Mouse (Mus musculus) liver, postnatal 0 days (tissue): ENCODE results near the gene Chrnb1. TPM values are rescaled to one million over a fixed set of nuclear protein-coding genes. Genes with fewer than 3 reads are reported as not detected.

Source experiments
- ATAC-seq: fragments of 200-750 bp; cut with Nextera tagmentation; 2 replicates; pipeline ENCODE4 v1.8.0; 2017; ENCODE audit warnings: mild to moderate bottlenecking, moderate library complexity
- DNase-seq: peaks from one replicate; pipeline ENCODE4 v3.0.0-alpha.2; 2016
- H3K27ac ChIP-seq: fragments of 300-500 bp; sonication (generic); 2 replicates; pipeline ENCODE4 v1.5.1; 2014; ENCODE audit warnings: antibody characterized with exemption, moderate library complexity, mild to moderate bottlenecking, low read depth
- H3K27me3 ChIP-seq: fragments of 300-500 bp; sonication (generic); 2 replicates; pipeline ENCODE4 v1.6.1; 2014; ENCODE audit warnings: low read length, control low read depth, mixed read lengths; ENCODE audit not compliant: insufficient read depth
- H3K36me3 ChIP-seq: fragments of 300-500 bp; sonication (generic); replicated peaks from 2 replicates; pipeline ENCODE4 v1.6.1; 2014; ENCODE audit warnings: mild to moderate bottlenecking, control low read depth, low read length, moderate library complexity, mixed read lengths; ENCODE audit not compliant: insufficient read depth
- H3K4me1 ChIP-seq: fragments of 300-500 bp; sonication (generic); 2 replicates; pipeline ENCODE4 v1.6.1; 2014; ENCODE audit warnings: antibody characterized with exemption, mild to moderate bottlenecking, control low read depth; ENCODE audit not compliant: insufficient read depth
- H3K4me2 ChIP-seq: fragments of 300-500 bp; sonication (generic); 2 replicates; pipeline ENCODE4 v1.6.1; 2014; ENCODE audit warnings: low read depth, mild to moderate bottlenecking, low read length, moderate library complexity, mixed read lengths
- H3K4me3 ChIP-seq: fragments of 300-500 bp; sonication (generic); 2 replicates; pipeline ENCODE4 v1.5.1; 2014; ENCODE audit warnings: low read depth, low read length
- H3K9ac ChIP-seq: fragments of 300-500 bp; sonication (generic); replicated peaks from 2 replicates; pipeline ENCODE4 v1.6.1; 2014; ENCODE audit warnings: mild to moderate bottlenecking, moderate library complexity
- H3K9me3 ChIP-seq: fragments of 300-500 bp; sonication (generic); 2 replicates; pipeline ENCODE4 v1.6.1; 2016; ENCODE audit warnings: mild to moderate bottlenecking, control low read depth, low read length, mixed read lengths
- CTCF ChIP-seq: sonication (generic); IDR thresholded peaks from 2 replicates; pipeline ENCODE4 v1.5.1; 2016; ENCODE audit warnings: antibody characterized with exemption, low read depth
- EP300 ChIP-seq: IDR thresholded peaks from 2 replicates; pipeline ENCODE4 v1.6.1; 2016; ENCODE audit warnings: antibody characterized with exemption, low read depth, mild to moderate bottlenecking
- WGBS: fragments of 180-500 bp; shearing (Covaris S2); extraction: QIAGEN DNeasy Blood & Tissue Kit; methylation state at CpG from one replicate; pipeline ENCODE4 v1.1.7; 2014; ENCODE audit not compliant: insufficient replicate concordance; 5-methylcytosine and 5-hydroxymethylcytosine counted together
- polyA plus RNA-seq: library from polyadenylated mRNA; unstranded; fragments of >200 nt; fragmentation: Nextera tagmentation; extraction: Ambion mirVana; gene quantifications from 2 replicates; pipeline ENCODE4 v1.2.1, GENCODE M21; 2015

Chrnb1 gene
- polyA plus RNA-seq, 1 experiment from 2014 or later: 0.73 TPM

DNA sequence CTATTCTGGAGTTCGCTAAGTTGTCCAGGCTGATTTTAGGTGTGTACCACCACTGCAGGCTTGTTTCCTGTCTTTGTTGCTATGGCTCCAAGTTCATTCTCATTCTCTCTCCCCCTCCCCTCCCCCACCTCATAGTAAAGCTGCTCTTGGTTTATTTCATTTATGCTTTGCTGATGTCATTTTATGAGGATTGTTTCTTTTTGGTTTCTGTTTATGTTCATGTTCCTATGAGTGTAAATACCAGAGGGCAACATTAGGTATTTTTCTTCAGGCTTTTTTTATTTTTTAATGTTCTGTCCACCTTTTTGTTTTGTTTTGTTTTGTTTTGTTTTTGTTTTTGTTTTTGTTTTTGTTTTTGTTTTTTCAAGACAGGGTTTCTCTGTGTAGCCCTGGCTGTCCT, 33.9 kb downstream of the Chrnb1 start, which contains the start of gene Slc35g3:
TSS of gene Slc35g3 (minus strand) at position 101 of the 400 bp plus-strand sequence.
- Histone ChIP-seq H3K27ac (no peak within 1 kb of the TSS), H3K4me3 (no peak within 1 kb of the TSS), H3K4me1 (peaks cover 23% of the 10 kb centered on the region), H3K27me3 (no peaks in the 10 kb centered on the region), H3K36me3 (no peaks in the 10 kb centered on the region), H3K4me2 (no peak within 1 kb of the TSS), H3K9me3 (no peaks in the 10 kb centered on the region), H3K9ac (no peak within 1 kb of the TSS)
- DNase-seq: no peak
- no peak for TF ChIP-seq CTCF
- TF ChIP-seq EP300: no peak
- ATAC-seq: no peak
- WGBS: 62% methylated on average over 1 of the region's 1 CpGs

DNA sequence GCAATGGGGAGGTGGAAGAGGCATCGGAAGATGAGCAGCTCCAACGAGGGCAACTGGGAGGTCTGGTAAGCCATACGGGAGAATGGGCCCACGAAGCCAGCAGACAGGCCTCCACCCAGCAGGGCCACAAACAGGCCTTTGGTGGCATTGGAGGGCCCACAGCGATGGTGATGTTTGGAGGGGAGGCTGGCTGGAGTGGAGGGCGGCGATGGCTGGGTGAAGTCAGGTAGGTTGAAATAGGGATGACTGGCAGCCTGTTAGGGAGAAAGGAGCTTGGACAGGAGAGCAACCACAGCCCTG, 34.9 kb downstream of the Chrnb1 start:
- DNase-seq: no peak
- no peak overlapping the region for H3K4me2 ChIP-seq
- no peaks in the 10 kb centered on the region for H3K9me3 ChIP-seq
- H3K36me3 ChIP-seq: no peaks in the 10 kb centered on the region
- TF ChIP-seq CTCF (no peak), EP300 (no peak)
- H3K9ac ChIP-seq: no peak overlapping the region
- ATAC-seq: no peak
- peaks cover 28% of the 10 kb centered on the region for H3K4me1 ChIP-seq
- 93% methylated on average over 7 of the region's 7 CpGs for WGBS
- no peak overlapping the region for H3K27ac ChIP-seq
- no peak overlapping the region for H3K4me3 ChIP-seq
- no peaks in the 10 kb centered on the region for H3K27me3 ChIP-seq

DNA sequence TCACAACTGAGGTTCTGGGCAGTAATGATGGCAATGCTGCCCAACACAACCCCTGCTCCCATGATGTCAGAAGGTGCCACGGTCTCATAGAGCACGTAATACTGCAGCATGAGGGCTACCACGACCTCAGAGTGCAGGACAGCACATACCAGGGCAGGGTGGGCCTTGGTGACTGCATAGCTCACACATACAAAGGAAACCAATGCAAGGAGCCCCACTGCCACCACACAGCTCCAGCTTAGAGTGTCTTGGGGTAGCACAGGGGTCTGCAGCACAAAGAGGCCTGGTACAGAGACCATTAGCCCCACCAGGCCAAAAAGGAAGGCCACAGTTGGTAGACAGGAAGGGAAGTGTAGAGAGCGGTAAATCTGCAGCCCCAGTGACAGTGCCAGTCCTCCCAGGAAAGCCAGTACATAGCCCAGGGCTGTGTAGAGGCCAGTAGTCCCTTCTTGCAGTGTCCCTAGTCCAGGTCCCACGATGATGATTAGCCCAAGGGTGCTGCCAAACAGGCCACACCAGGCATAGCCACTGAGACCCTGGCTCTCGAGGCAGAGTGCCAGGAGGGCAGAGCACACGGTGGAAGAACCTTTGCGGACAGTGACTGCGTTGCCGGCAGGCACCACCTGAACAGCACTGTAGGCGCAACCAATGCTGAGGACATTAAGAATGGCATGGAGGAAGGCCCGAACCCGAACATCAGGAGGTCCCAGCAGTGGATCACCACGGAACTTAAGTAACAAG, 35.4 kb downstream of the Chrnb1 start:
- TF ChIP-seq EP300 (no peak), CTCF (no peak)
- Histone ChIP-seq H3K9ac (no peak overlapping the region), H3K4me2 (peak overlapping the region; percentile 96), H3K9me3 (no peaks in the 10 kb centered on the region), H3K27ac (0 out of 2 replicates have a peak overlapping the region, but pooled peaks have one; percentile 95), H3K36me3 (no peaks in the 10 kb centered on the region), H3K4me1 (peaks cover 30% of the 10 kb centered on the region), H3K27me3 (no peaks in the 10 kb centered on the region), H3K4me3 (peak overlapping the region; percentile 71)
- ATAC-seq (no peak), DNase-seq (no peak)
- WGBS: 79% methylated on average over 14 of the region's 14 CpGs

DNA sequence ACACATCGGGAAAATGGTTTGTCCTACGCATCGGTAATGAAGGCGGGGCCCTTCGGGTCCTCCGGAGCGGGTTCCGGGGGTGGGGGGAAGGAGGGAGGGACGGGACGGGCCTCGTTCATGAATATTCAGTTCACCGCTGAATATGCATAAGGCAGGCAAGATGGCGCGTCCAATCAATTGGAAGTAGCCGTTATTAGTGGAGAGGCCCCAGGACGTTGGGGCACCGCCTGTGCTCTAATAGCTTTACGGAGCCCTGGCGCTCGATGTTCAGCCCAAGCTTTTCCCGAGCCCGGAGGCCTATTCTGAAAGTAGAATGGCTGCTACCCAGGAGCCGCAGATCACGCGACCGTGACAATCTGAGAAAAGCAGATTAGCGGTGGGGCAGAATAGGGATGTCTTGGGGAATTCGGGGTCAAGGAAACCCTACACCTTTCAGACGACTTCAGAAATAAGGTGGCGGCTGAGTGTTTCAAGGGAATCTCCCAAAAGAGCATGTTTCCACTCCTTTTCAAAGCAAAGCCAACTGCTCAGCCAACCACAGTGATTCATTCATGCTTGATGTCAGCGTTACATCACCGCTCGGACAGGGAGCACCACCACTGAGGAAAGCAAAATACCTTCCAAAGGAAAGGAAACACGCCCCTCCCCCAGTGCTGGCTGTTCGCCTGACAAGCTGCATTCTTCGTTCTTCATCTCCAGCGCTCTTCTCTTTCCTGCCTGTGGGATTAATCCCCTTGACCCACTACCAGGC, 36.6 kb downstream of the Chrnb1 start:
- Histone ChIP-seq H3K27ac (peak overlapping the region; percentile 95), H3K4me3 (peak overlapping the region; percentile 71), H3K4me1 (peaks cover 31% of the 10 kb centered on the region), H3K4me2 (peak overlapping the region; percentile 96), H3K9ac (peak overlapping the region; percentile 88), H3K9me3 (no peaks in the 10 kb centered on the region), H3K36me3 (no peaks in the 10 kb centered on the region), H3K27me3 (no peaks in the 10 kb centered on the region)
- under 1% methylated on average over 37 of the region's 37 CpGs for WGBS
- ATAC-seq: peak; percentile 85
- peak; percentile 92 for DNase-seq
- TF ChIP-seq EP300 (no peak), CTCF (no peak)

DNA sequence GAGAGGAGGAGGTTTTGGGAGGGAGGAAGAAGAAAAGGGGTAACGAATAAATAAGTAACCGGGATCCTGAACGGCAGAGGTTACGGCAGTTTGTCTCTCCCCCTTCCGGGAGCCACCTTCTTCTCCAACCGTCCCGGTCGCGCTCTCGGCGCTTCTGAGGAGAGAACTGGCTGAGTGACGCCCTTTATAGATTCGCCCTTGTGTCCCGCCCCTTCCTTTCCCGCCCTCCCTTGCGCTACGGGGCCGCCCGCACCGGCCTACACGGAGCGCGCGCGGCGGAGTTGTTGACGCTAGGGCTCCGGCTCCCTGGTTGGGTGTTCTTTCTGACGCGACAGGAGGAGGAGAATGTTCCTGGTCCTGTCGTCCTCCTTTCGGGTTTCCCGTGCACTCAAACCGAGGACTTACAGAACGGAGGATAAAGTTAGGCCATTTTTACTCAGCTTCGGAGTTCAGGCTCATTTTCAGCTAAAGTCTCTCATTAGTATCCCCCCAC, 37.2 kb downstream of the Chrnb1 start, which contains the start of gene Polr2a:
TSS of gene Polr2a (minus strand) at position 160 of the 493 bp plus-strand sequence.
- peak within 1 kb of the TSS; percentile 95 for H3K27ac ChIP-seq
- peaks cover 31% of the 10 kb centered on the region for H3K4me1 ChIP-seq
- peak; percentile 93 for ATAC-seq
- no peaks in the 10 kb centered on the region for H3K27me3 ChIP-seq
- peak within 1 kb of the TSS; percentile 71 for H3K4me3 ChIP-seq
- H3K9ac ChIP-seq: peak within 1 kb of the TSS; percentile 88
- TF ChIP-seq CTCF: no peak
- peak; percentile 80 for TF ChIP-seq EP300
- peak within 1 kb of the TSS; percentile 96 for H3K4me2 ChIP-seq
- 0% methylated on average over 35 of the region's 36 CpGs for WGBS
- peak; percentile 99 for DNase-seq
- H3K36me3 ChIP-seq: no peaks in the 10 kb centered on the region
- H3K9me3 ChIP-seq: no peaks in the 10 kb centered on the region

DNA sequence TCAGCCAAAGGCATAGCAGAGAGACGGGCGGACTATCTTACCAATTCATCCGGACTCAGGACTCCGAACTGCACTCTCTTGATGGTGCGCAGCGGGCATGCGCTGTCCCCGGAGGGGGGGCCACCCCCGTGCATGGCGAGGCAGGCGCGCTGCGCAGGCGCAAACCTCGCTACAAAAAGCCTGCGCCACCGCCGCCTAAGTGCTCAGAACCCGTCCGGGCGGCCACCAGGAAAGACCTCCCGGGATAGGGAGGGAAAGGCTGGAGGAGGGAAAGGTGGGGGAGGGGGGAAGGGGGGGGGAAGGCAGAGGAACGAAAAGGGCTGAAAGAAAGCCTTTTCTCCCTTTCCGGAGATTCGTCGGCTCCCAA, 37.7 kb downstream of the Chrnb1 start:
- no peak for TF ChIP-seq EP300
- TF ChIP-seq CTCF: no peak
- peaks cover 32% of the 10 kb centered on the region for H3K4me1 ChIP-seq
- under 1% methylated on average over 25 of the region's 26 CpGs for WGBS

More for the DNA sequence above, 37.7 kb downstream of the Chrnb1 start:
- ATAC-seq: peak; percentile 79
- H3K36me3 ChIP-seq: 0 out of 2 replicates have a peak, but pooled peaks cover 1% of the 10 kb centered on the region
- peak overlapping the region; percentile 71 for H3K4me3 ChIP-seq
- peak overlapping the region; percentile 88 for H3K9ac ChIP-seq
- no peaks in the 10 kb centered on the region for H3K27me3 ChIP-seq
- no peaks in the 10 kb centered on the region for H3K9me3 ChIP-seq
- H3K27ac ChIP-seq: peak overlapping the region; percentile 95
- peak overlapping the region; percentile 96 for H3K4me2 ChIP-seq
- DNase-seq: peak; percentile 97
